Comparison of ENCODE assay signal across 24 mouse cellular contexts in the genomic region with DNA sequence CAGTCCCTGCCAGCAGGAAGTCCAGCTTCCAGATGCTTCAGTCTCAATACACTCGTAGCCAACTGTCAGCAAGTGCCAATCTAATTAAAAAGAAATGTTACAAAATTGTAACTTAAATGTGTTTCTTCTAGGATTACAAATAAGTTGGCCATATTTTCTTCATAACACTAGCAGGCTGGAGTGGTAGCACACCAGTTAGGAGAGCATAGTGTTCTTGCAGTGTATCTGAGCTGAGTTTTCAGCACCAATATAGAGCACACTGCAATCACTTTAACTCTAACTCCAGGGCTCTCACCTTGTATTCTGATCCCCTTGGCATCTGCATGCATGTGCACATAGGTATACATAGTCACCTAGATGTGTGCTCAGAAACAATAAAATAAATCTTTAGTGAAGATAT.
"Had no signal": no experiment of that assay in that cellular context is flagged by ENCODE, and none has a peak within 500 bp of the region (broad histone marks: within the 10 kb centered on the region; RNA-seq: fewer than 3 reads in every experiment).

No protein-coding gene starts in this region.

- H3K36me3 ChIP-seq: kidney, embryonic 15.5 days; limb, embryonic 10.5 days; limb, embryonic 13.5 days; liver, embryonic 12.5 days; liver, embryonic 15.5 days; lung, embryonic 15.5 days; midbrain, embryonic 10.5 days; midbrain, embryonic 13.5 days; neural tube, embryonic 12.5 days; neural tube, embryonic 15.5 days had no signal

- H3K27ac ChIP-seq: kidney, embryonic 15.5 days; left cerebral cortex, adult 2 months; limb, embryonic 10.5 days; limb, embryonic 13.5 days; liver, embryonic 12.5 days; liver, embryonic 15.5 days; lung, embryonic 15.5 days; midbrain, embryonic 10.5 days; midbrain, embryonic 13.5 days; neural tube, embryonic 12.5 days; neural tube, embryonic 15.5 days had no signal

- H3K27me3 ChIP-seq: kidney, embryonic 15.5 days; limb, embryonic 13.5 days; liver, embryonic 12.5 days; liver, embryonic 15.5 days; lung, embryonic 15.5 days; megakaryocyte, embryonic 14.5 days; midbrain, embryonic 13.5 days; neural tube, embryonic 12.5 days; neural tube, embryonic 15.5 days had no signal

- H3K4me2 ChIP-seq: kidney, embryonic 15.5 days; limb, embryonic 13.5 days; liver, embryonic 12.5 days; liver, embryonic 15.5 days; lung, embryonic 15.5 days; midbrain, embryonic 13.5 days; neural tube, embryonic 12.5 days; neural tube, embryonic 15.5 days had no signal

- H3K4me1 ChIP-seq: kidney, embryonic 15.5 days; limb, embryonic 10.5 days; limb, embryonic 13.5 days; liver, embryonic 12.5 days; liver, embryonic 15.5 days; lung, embryonic 15.5 days; megakaryocyte, embryonic 14.5 days; midbrain, embryonic 10.5 days; midbrain, embryonic 13.5 days; neural tube, embryonic 12.5 days; neural tube, embryonic 15.5 days had no signal

- H3K9ac ChIP-seq: kidney, embryonic 15.5 days; limb, embryonic 13.5 days; liver, embryonic 12.5 days; liver, embryonic 15.5 days; lung, embryonic 15.5 days; midbrain, embryonic 13.5 days; neural tube, embryonic 12.5 days; neural tube, embryonic 15.5 days had no signal

- H3K9me3 ChIP-seq: kidney, embryonic 15.5 days; limb, embryonic 10.5 days; limb, embryonic 13.5 days; liver, embryonic 12.5 days; liver, embryonic 15.5 days; lung, embryonic 15.5 days; megakaryocyte, embryonic 14.5 days; midbrain, embryonic 10.5 days; midbrain, embryonic 13.5 days; neural tube, embryonic 12.5 days; neural tube, embryonic 15.5 days had no signal

- ATAC-seq: liver, embryonic 12.5 days; midbrain, embryonic 13.5 days had no signal

- DNase-seq: kidney, postnatal 10 days; kidney, postnatal 36 days; layer of hippocampus, postnatal 36 days; liver; lung, adult 18-20 months; lung, postnatal 10 days; lung, postnatal 36 days; retina, postnatal 1 day; right cerebral cortex, postnatal 25 days; thymus, adult 2 months; thymus, postnatal 14 days; thymus, postnatal 4 days had no signal

- H3K4me3 ChIP-seq: kidney, embryonic 15.5 days; left cerebral cortex, adult 2 months; limb, embryonic 10.5 days; limb, embryonic 13.5 days; liver, embryonic 12.5 days; liver, embryonic 15.5 days; lung, embryonic 15.5 days; megakaryocyte, embryonic 14.5 days; midbrain, embryonic 10.5 days; midbrain, embryonic 13.5 days; neural tube, embryonic 12.5 days; neural tube, embryonic 15.5 days had no signal
